Mouse (Mus musculus) cerebellum, postnatal 14 days (tissue): ENCODE results near the gene Olfr319.
A peak's percentile ranks its signal among the peaks of the same experiment; 100 is the strongest.
"Not testable (repeated sequence)": the region's sequence is repeated elsewhere in the genome, so short reads cannot be mapped to it uniquely, and the experiment has no call there.

Source experiments
- DNase-seq, 2 experiments: peaks; one replicate each; pipeline ENCODE4 v3.0.0; 2021; ENCODE audit warnings: mixed read lengths in 2 of 2

The Olfr319 gene

DNA sequence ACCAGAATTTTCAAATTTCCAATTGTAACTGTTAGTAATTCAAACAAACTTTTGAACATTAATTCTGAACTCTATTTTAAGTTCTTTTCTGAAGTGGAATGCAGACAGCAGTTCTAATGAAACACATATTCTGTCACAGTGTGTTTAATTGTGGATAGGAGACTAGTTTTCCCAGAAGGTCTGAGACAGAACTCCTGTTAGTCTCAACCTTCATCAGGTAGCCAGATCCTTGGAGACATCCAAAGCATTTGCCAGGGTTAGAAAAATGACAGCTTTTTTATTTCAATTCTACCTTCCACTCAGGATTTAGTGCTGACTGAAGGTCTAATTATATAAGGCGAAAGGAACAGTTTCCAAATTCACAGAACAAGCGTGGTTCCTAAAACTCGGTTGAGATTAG is at the start of gene Olfr319:
Gene Olfr319, plus strand, starts transcription at position 301 of the 400 bp plus-strand sequence.
- no peak for DNase-seq

DNA sequence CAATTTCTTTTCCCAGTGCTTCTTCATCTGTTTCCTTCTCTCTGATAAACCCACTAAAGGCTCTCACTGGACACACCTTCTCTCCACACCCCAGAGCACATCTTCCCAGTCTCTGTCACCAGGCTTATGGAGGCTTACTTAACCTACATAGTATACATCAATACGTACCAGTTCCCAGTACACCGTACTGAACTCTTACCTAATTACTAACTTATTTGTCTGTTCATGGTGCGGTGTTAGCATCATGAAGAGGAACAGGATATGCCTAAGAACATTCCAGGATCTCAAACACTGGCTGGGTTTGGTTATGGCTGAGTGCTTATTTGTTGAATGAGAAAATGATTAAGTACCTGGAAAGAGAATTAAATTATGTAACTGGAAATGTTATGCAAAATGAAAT is 43.8 kb upstream of the Olfr319 start:
- no peak for DNase-seq

DNA sequence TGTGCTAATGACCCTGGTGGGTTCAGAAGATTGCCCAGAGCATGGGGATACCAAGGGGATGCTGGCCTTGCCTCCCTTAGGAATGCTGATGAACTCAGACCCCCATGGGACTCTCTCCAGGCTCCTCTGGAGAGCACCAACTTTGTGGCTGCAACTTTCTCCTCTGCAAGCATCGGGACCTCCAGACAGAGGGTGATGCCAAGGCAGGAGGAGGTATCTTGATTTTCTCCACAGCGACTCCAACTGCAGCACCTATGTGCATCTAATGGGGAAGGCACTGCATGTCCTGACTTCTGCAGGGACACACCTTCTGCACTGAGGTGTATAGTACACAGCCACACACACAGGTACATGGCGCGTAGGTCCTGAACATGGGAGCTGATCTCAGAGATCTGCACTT is 40.4 kb upstream of the Olfr319 start, which contains the start of gene Olfr322:
Gene Olfr322, plus strand, starts transcription at position 187 of the 400 bp plus-strand sequence.
- no peak for DNase-seq

GRCm38 (mm10) chr11:58669252-58669651 is 29.7 kb upstream of the Olfr319 start:
- DNase-seq, result no peak

- no peak for DNase-seq
Observed at GRCm38 (mm10) chr11:58671825-58672224, 27.1 kb upstream of the Olfr319 start.

GRCm38 (mm10) chr11:58680799-58681198 is 18.2 kb upstream of the Olfr319 start, which contains the start of gene Olfr320:
TSS of gene Olfr320 (plus strand) at chr11:58681099.
- DNase-seq, result no peak

GRCm38 (mm10) chr11:58709086-58709485 is 10.1 kb downstream of the Olfr319 start:
- DNase-seq, result no peak

GRCm38 (mm10) chr11:58717723-58718122 is 18.8 kb downstream of the Olfr319 start:
- not testable (repeated sequence) for DNase-seq

DNA sequence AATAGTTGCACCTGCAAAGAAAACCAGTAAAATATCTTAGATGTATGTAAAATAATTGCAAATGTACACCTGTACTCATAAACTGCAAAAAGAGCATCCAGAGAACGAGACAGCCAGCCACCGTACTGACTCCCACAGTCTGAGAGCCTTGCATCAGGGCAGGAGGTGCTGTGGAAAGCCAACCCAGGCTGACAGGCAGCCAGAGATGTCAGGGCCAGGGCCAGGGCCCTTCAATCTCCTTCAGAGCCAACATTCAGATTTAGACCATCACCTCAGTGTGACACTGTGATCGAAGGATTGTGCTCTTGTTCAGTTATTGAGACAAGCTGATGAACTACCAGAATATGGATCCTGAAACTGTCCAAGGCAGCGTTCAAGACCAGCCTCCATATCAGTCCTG is 20.7 kb downstream of the Olfr319 start:
- DNase-seq, result no peak

DNA sequence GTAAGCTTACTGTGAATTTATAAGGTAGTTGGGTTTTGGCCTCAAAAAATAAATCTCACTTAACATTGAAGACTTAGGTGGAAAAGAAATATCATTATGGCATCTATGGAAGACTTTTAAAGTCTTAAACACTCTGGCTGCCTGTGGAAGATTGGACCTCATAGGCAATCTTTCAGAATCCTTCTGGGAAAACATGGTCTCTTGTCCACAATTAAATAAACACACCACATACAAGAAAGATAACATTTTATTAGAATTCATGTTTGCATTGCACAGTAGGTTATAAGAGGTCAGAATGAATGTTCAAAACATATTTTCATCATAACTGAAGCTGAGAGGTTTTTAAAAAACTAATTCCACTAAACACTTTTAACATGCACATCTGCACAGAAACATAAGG is 25.0 kb downstream of the Olfr319 start, which contains the start of gene Olfr318:
Gene Olfr318, minus strand, starts transcription at position 101 of the 400 bp plus-strand sequence.
- no peak for DNase-seq

- DNase-seq, result not testable (repeated sequence)
Observed at GRCm38 (mm10) chr11:58727896-58728650, 29.1 kb downstream of the Olfr319 start.

- peak; percentile 27 to 29 for DNase-seq
Observed at GRCm38 (mm10) chr11:58733372-58733771, 34.4 kb downstream of the Olfr319 start.

DNA sequence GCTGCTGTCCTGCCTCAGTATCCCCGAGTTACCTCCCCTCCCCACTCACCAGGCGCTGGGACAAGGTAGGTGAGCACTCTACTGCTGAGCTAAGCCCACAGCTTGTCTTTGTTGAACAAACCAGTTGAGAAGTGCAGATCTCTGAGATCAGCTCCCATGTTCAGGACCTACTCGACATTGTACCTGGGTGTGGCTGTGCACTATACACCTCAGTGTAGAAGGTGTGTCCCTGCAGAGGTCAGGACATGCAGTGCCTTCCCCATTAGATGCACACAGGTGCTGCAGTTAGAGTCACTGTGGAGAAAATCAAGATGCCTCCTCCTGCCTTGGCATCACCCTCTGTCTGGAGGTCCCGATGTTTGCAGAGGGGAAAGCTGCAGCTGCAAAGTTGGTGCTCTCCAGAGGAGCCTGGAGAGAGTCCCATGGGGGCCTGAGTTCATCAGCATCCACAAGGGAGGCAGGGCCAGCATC is 39.9 kb downstream of the Olfr319 start, which contains the start of gene Olfr317:
Gene Olfr317, minus strand, starts transcription at position 421 of the 471 bp plus-strand sequence.
- no peak for DNase-seq

- not testable (repeated sequence) for DNase-seq
Observed at GRCm38 (mm10) chr11:58751096-58751495, 52.1 kb downstream of the Olfr319 start.

DNA sequence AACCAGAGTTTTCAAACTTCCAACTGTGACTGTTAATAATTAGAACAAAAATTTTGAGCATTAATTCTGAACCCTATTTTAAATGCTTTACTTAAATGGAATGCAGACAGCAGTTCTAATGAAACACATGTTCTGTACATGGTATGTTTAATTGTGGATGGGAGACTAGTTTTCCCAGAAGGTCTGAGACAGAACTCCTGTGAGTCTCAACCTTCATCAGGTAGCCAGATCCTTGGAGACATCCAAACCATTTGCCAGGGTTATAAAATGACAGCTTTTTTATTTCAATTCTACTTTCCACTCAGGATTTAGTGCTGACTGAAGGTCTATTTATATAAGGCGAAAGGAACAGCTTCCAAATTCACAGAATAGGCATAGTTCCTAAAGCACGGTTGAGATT is 53.5 kb downstream of the Olfr319 start, which contains the start of gene Olfr316:
Gene Olfr316, plus strand, starts transcription at position 301 of the 400 bp plus-strand sequence.
- no peak for DNase-seq
